Mouse (Mus musculus) cerebellum, adult 2 months (tissue): Measurements from ENCODE around the gene Smarcd1. TPM values are rescaled to one million over a fixed set of nuclear protein-coding genes. Genes with fewer than 3 reads are reported as not detected.

Source experiments
- DNase-seq, 2 experiments: peaks; one replicate each; pipeline ENCODE4 v3.0.0; 2021
- H3K27ac ChIP-seq: fragments of 200-500 bp; 2 replicates; pipeline ENCODE4 v1.5.1; 2012; ENCODE audit warnings: low read length, control low read depth, inconsistent platforms; ENCODE audit not compliant: insufficient read depth
- H3K27me3 ChIP-seq: fragments of 200-500 bp; 2 replicates; pipeline ENCODE4 v1.6.1; 2012; ENCODE audit warnings: inconsistent platforms, mild to moderate bottlenecking, low read length, moderate library complexity; ENCODE audit not compliant: control insufficient read depth, insufficient read depth
- H3K4me1 ChIP-seq: fragments of 200-500 bp; 2 replicates; pipeline ENCODE4 v1.6.1; 2011; ENCODE audit warnings: low read length; ENCODE audit not compliant: control insufficient read depth, insufficient read depth
- H3K4me3 ChIP-seq: fragments of 200-500 bp; replicated peaks from 2 replicates; pipeline ENCODE3; 2011; ENCODE audit warnings: mild to moderate bottlenecking, low read depth, low read length, control low read depth; ENCODE audit not compliant: insufficient read depth
- CTCF ChIP-seq: fragments of 200-500 bp; IDR thresholded peaks from 2 replicates; pipeline ENCODE4 v1.5.1; 2011; ENCODE audit warnings: low read depth, mild to moderate bottlenecking, control low read depth, low read length, moderate library complexity, borderline replicate concordance; ENCODE audit not compliant: insufficient read depth
- POLR2A ChIP-seq: fragments of 200-500 bp; IDR thresholded peaks from 2 replicates; pipeline ENCODE4 v1.6.1; 2011; ENCODE audit warnings: low read length, control low read depth, borderline replicate concordance; ENCODE audit not compliant: insufficient read depth
- WGBS: fragments of 180-500 bp; shearing (Covaris S2); methylation state at CpG from one replicate; pipeline ENCODE4 v1.1.7; 2018; 5-methylcytosine and 5-hydroxymethylcytosine counted together
- polyA plus RNA-seq: library from polyadenylated mRNA; depleted of rRNA; stranded (reverse); fragments of >200 nt; gene quantifications from 2 replicates; pipeline ENCODE4 v1.2.3, GENCODE M21; 2012; rRNA removed

Gene Smarcd1
- polyA plus RNA-seq, result 82.3 and 87.1 TPM in 2 replicates

GRCm38 (mm10) chr15:99701999-99702900 is at the start of gene Smarcd1:
Gene Smarcd1, plus strand, starts transcription at chr15:99702129.
- H3K27ac ChIP-seq, result peak within 1 kb of the TSS; percentile 76; the same call in 1 of the 2 replicates
- DNase-seq, result peak; percentile 94 to 97
- H3K27me3 ChIP-seq, result no peaks in the 10 kb centered on the region
- H3K4me1 ChIP-seq, result peaks cover 18% of the 10 kb centered on the region
- H3K4me3 ChIP-seq, result peak within 1 kb of the TSS; percentile 94
- TF ChIP-seq CTCF (peak; percentile 78), POLR2A (peak; percentile 47; the same call in 1 of the 2 replicates)
- WGBS, result 1% methylated on average over 69 of the region's 71 CpGs

GRCm38 (mm10) chr15:99653291-99653690 is 48.6 kb upstream of the Smarcd1 start:
- Histone ChIP-seq H3K27ac (no peak overlapping the region), H3K27me3 (no peaks in the 10 kb centered on the region), H3K4me3 (no peak overlapping the region), H3K4me1 (0 out of 2 replicates have a peak, but pooled peaks cover 3% of the 10 kb centered on the region)
- 23% methylated on average over 8 of the region's 8 CpGs for WGBS
- no peak for DNase-seq
- TF ChIP-seq CTCF, result peak; percentile 22; the same call in 1 of the 2 replicates
- TF ChIP-seq POLR2A, result no peak

- no peak overlapping the region for H3K4me3 ChIP-seq
- no peaks in the 10 kb centered on the region for H3K27me3 ChIP-seq
- 21% methylated on average over 21 of the region's 21 CpGs for WGBS
- TF ChIP-seq POLR2A (no peak), CTCF (no peak)
- 0 out of 2 replicates have a peak, but pooled peaks cover 3% of the 10 kb centered on the region for H3K4me1 ChIP-seq
- H3K27ac ChIP-seq, result no peak overlapping the region
- DNase-seq, result no peak
Measured at GRCm38 (mm10) chr15:99653876-99654275, 48.1 kb upstream of the Smarcd1 start.

- H3K4me3 ChIP-seq, result no peak overlapping the region
- H3K4me1 ChIP-seq, result 0 out of 2 replicates have a peak, but pooled peaks cover 3% of the 10 kb centered on the region
- DNase-seq, result no peak
- no peaks in the 10 kb centered on the region for H3K27me3 ChIP-seq
- no peak overlapping the region for H3K27ac ChIP-seq
- 71% methylated on average over 9 of the region's 9 CpGs for WGBS
- no peak for TF ChIP-seq CTCF
- no peak for TF ChIP-seq POLR2A
Measured at GRCm38 (mm10) chr15:99655956-99656355, 46.0 kb upstream of the Smarcd1 start.

- H3K4me3 ChIP-seq, result no peak overlapping the region
- H3K4me1 ChIP-seq, result peaks cover 11% of the 10 kb centered on the region; the same call in 1 of the 2 replicates
- TF ChIP-seq POLR2A, result no peak
- TF ChIP-seq CTCF, result no peak
- no peak overlapping the region for H3K27ac ChIP-seq
- H3K27me3 ChIP-seq, result no peaks in the 10 kb centered on the region
- 85% methylated on average over 2 of the region's 2 CpGs for WGBS
- no peak for DNase-seq
Measured at GRCm38 (mm10) chr15:99658437-99658836, 43.5 kb upstream of the Smarcd1 start.

GRCm38 (mm10) chr15:99661121-99661830 is 40.7 kb upstream of the Smarcd1 start:
- Histone ChIP-seq H3K27ac (peak overlapping the region; percentile 43), H3K27me3 (no peaks in the 10 kb centered on the region), H3K4me3 (no peak overlapping the region), H3K4me1 (peaks cover 15% of the 10 kb centered on the region; the same call in 1 of the 2 replicates)
- TF ChIP-seq POLR2A, result no peak
- no peak for TF ChIP-seq CTCF
- peak; percentile 82 to 87 for DNase-seq
- 30% methylated on average over 15 of the region's 15 CpGs for WGBS

GRCm38 (mm10) chr15:99662371-99662770 is 39.6 kb upstream of the Smarcd1 start:
- Histone ChIP-seq H3K4me1 (peaks cover 15% of the 10 kb centered on the region; the same call in 1 of the 2 replicates), H3K27ac (no peak overlapping the region), H3K4me3 (no peak overlapping the region), H3K27me3 (no peaks in the 10 kb centered on the region)
- no peak for DNase-seq
- TF ChIP-seq POLR2A (no peak), CTCF (no peak)
- 91% methylated on average over 7 of the region's 7 CpGs for WGBS
